Mouse (Mus musculus): ENCODE data around the gene Bcr.

GRCm38 (mm10) chr10:75112405-75112804, 52.0 kb downstream of the Bcr start:
- TF ChIP-seq EP300 (IDR thresholded peaks at IDR 0.05; ENCODE audit: insufficient read depth, low read depth, low read length) (no peak), POLR2A (IDR thresholded peaks at IDR 0.05; ENCODE audit: insufficient read depth, low read depth, low read length) (no peak), CTCF (IDR thresholded peaks at IDR 0.05) (no peak)
